Mouse (Mus musculus) intestine, embryonic 14.5 days (tissue): Measurements from ENCODE around the gene Tmem216. TPM values are rescaled to one million over a fixed set of nuclear protein-coding genes. Genes with fewer than 3 reads are reported as not detected.
A peak's percentile ranks its signal among the peaks of the same experiment; 100 is the strongest.

Source experiments
- ATAC-seq: fragments of 200-750 bp; cut with Nextera tagmentation; replicated peaks from 2 replicates; pipeline ENCODE4 v1.8.0; 2017; ENCODE audit warnings: low read depth, moderate number of reproducible peaks, moderate TSS enrichment, moderate library complexity; ENCODE audit not compliant: low FRiP score, low TSS enrichment
- DNase-seq: peaks from one replicate; pipeline ENCODE4 v3.0.0-alpha.2; 2018; ENCODE audit warnings: low spot score
- H3K27ac ChIP-seq: fragments of 300-500 bp; sonication (generic); 2 replicates; pipeline ENCODE4 v1.5.1; 2014; ENCODE audit warnings: low read depth, mild to moderate bottlenecking, control low read depth
- H3K27me3 ChIP-seq: fragments of 300-500 bp; sonication (generic); replicated peaks from 2 replicates; pipeline ENCODE4 v1.6.1; 2014; ENCODE audit warnings: low read length, control low read depth; ENCODE audit not compliant: control insufficient read depth, insufficient read depth
- H3K36me3 ChIP-seq: fragments of 300-500 bp; sonication (generic); 2 replicates; pipeline ENCODE4 v1.6.1; 2014; ENCODE audit warnings: low read length, control low read depth; ENCODE audit not compliant: control insufficient read depth, insufficient read depth
- H3K4me1 ChIP-seq: fragments of 300-500 bp; sonication (generic); replicated peaks from 2 replicates; pipeline ENCODE4 v1.6.1; 2014; ENCODE audit warnings: low read length, control low read depth, mixed read lengths; ENCODE audit not compliant: control insufficient read depth, insufficient read depth
- H3K4me2 ChIP-seq: fragments of 300-500 bp; sonication (generic); 2 replicates; pipeline ENCODE4 v1.6.1; 2014; ENCODE audit warnings: low read length
- H3K4me3 ChIP-seq: fragments of 300-500 bp; sonication (generic); 2 replicates; pipeline ENCODE4 v1.5.1; 2014; ENCODE audit warnings: low read depth, low read length, control low read depth, mixed read lengths
- H3K9ac ChIP-seq: fragments of 300-500 bp; sonication (generic); 2 replicates; pipeline ENCODE4 v1.6.1; 2014; ENCODE audit warnings: mild to moderate bottlenecking, low read length
- H3K9me3 ChIP-seq: fragments of 300-500 bp; sonication (generic); 2 replicates; pipeline ENCODE4 v1.6.1; 2016; ENCODE audit warnings: low read length, control low read depth; ENCODE audit not compliant: control insufficient read depth
- WGBS: fragments of 180-500 bp; shearing (Covaris S2); extraction: QIAGEN DNeasy Blood & Tissue Kit; methylation state at CpG from one replicate; pipeline ENCODE4 v1.1.7; 2014; 5-methylcytosine and 5-hydroxymethylcytosine counted together
- polyA plus RNA-seq: library from polyadenylated mRNA; unstranded; fragments of >200 nt; fragmentation: Nextera tagmentation; extraction: Ambion mirVana; gene quantifications from 2 replicates; pipeline ENCODE4 v1.2.1, GENCODE M21; 2014

Gene Tmem216
- polyA plus RNA-seq, 1 experiment from 2014 or later = 46.9 TPM

GRCm38 (mm10) chr19:10523483-10524080 is 32.5 kb downstream of the Tmem216 start:
- H3K4me3 ChIP-seq = peak overlapping the region; percentile 96; the same call in 1 of the 2 replicates
- no peak for ATAC-seq
- WGBS = 70% methylated on average over 5 of the region's 5 CpGs
- H3K27me3 ChIP-seq = no peaks in the 10 kb centered on the region
- H3K27ac ChIP-seq = no peak overlapping the region
- H3K9ac ChIP-seq = peak overlapping the region; percentile 97; the same call in 1 of the 2 replicates
- peak overlapping the region; percentile 83 for H3K4me2 ChIP-seq
- H3K36me3 ChIP-seq = peaks cover 19% of the 10 kb centered on the region
- H3K9me3 ChIP-seq = no peaks in the 10 kb centered on the region
- H3K4me1 ChIP-seq = peaks cover 20% of the 10 kb centered on the region
- DNase-seq = no peak

GRCm38 (mm10) chr19:10521926-10522325 is 34.1 kb downstream of the Tmem216 start:
- no peak overlapping the region for H3K27ac ChIP-seq
- no peak overlapping the region for H3K4me3 ChIP-seq
- peaks cover 16% of the 10 kb centered on the region for H3K4me1 ChIP-seq
- no peaks in the 10 kb centered on the region for H3K27me3 ChIP-seq
- H3K9me3 ChIP-seq = no peaks in the 10 kb centered on the region
- ATAC-seq (no peak), DNase-seq (no peak)
- no peak overlapping the region for H3K4me2 ChIP-seq
- H3K36me3 ChIP-seq = peaks cover 17% of the 10 kb centered on the region
- 84% methylated on average over 1 of the region's 1 CpGs for WGBS
- H3K9ac ChIP-seq = no peak overlapping the region

- no peak overlapping the region for H3K4me2 ChIP-seq
- H3K27ac ChIP-seq = no peak overlapping the region
- no peak overlapping the region for H3K9ac ChIP-seq
- no peak for ATAC-seq
- no peak overlapping the region for H3K4me3 ChIP-seq
- H3K9me3 ChIP-seq = no peaks in the 10 kb centered on the region
- H3K36me3 ChIP-seq = peaks cover 21% of the 10 kb centered on the region
- H3K4me1 ChIP-seq = peaks cover 6% of the 10 kb centered on the region
- H3K27me3 ChIP-seq = no peaks in the 10 kb centered on the region
- DNase-seq = no peak
- WGBS = 38% methylated on average over 1 of the region's 1 CpGs
Observed at GRCm38 (mm10) chr19:10520355-10520754, 35.7 kb downstream of the Tmem216 start.

GRCm38 (mm10) chr19:10510759-10511330 is 45.2 kb downstream of the Tmem216 start:
- no peak overlapping the region for H3K27ac ChIP-seq
- DNase-seq = no peak
- H3K4me1 ChIP-seq = no peaks in the 10 kb centered on the region
- 77% methylated on average over 6 of the region's 6 CpGs for WGBS
- no peaks in the 10 kb centered on the region for H3K9me3 ChIP-seq
- no peak overlapping the region for H3K4me2 ChIP-seq
- H3K4me3 ChIP-seq = no peak overlapping the region
- ATAC-seq = no peak
- H3K9ac ChIP-seq = no peak overlapping the region
- no peaks in the 10 kb centered on the region for H3K27me3 ChIP-seq
- H3K36me3 ChIP-seq = peaks cover 54% of the 10 kb centered on the region

- DNase-seq = peak; percentile 70
- H3K27me3 ChIP-seq = no peaks in the 10 kb centered on the region
- 8% methylated on average over 4 of the region's 4 CpGs for WGBS
- H3K36me3 ChIP-seq = peaks cover 54% of the 10 kb centered on the region
- 0 out of 2 replicates have a peak, but pooled peaks have one; percentile 71 for ATAC-seq
- H3K9ac ChIP-seq = no peak overlapping the region
- H3K4me3 ChIP-seq = no peak overlapping the region
- no peaks in the 10 kb centered on the region for H3K9me3 ChIP-seq
- H3K4me1 ChIP-seq = peaks cover 7% of the 10 kb centered on the region; the same call in 1 of the 2 replicates
- no peak overlapping the region for H3K27ac ChIP-seq
- no peak overlapping the region for H3K4me2 ChIP-seq
Observed at GRCm38 (mm10) chr19:10502571-10502970, 53.5 kb downstream of the Tmem216 start.

- peaks cover 49% of the 10 kb centered on the region for H3K36me3 ChIP-seq
- no peak overlapping the region for H3K27ac ChIP-seq
- H3K4me3 ChIP-seq = no peak overlapping the region
- peak; percentile 33; the same call in 1 of the 2 replicates for ATAC-seq
- 44% methylated on average over 8 of the region's 8 CpGs for WGBS
- DNase-seq = no peak
- no peak overlapping the region for H3K4me2 ChIP-seq
- H3K9ac ChIP-seq = no peak overlapping the region
- no peaks in the 10 kb centered on the region for H3K27me3 ChIP-seq
- no peaks in the 10 kb centered on the region for H3K9me3 ChIP-seq
- H3K4me1 ChIP-seq = peaks cover 7% of the 10 kb centered on the region; the same call in 1 of the 2 replicates
Observed at GRCm38 (mm10) chr19:10500581-10500980, 55.5 kb downstream of the Tmem216 start.

GRCm38 (mm10) chr19:10497512-10498160 is 58.4 kb downstream of the Tmem216 start:
- 60% methylated on average over 8 of the region's 8 CpGs for WGBS

GRCm38 (mm10) chr19:10496976-10497375 is 59.1 kb downstream of the Tmem216 start:
- DNase-seq (no peak), ATAC-seq (no peak)
- peaks cover 21% of the 10 kb centered on the region for H3K4me1 ChIP-seq
- no peaks in the 10 kb centered on the region for H3K27me3 ChIP-seq
- no peaks in the 10 kb centered on the region for H3K9me3 ChIP-seq
- WGBS = 67% methylated on average over 2 of the region's 2 CpGs
- no peak overlapping the region for H3K4me2 ChIP-seq
- no peak overlapping the region for H3K4me3 ChIP-seq
- peaks cover 23% of the 10 kb centered on the region for H3K36me3 ChIP-seq
- H3K9ac ChIP-seq = no peak overlapping the region
- no peak overlapping the region for H3K27ac ChIP-seq

More at GRCm38 (mm10) chr19:10497512-10498160, 58.4 kb downstream of the Tmem216 start:
- DNase-seq (no peak), ATAC-seq (no peak)
- H3K27ac ChIP-seq = no peak overlapping the region
- H3K4me2 ChIP-seq = no peak overlapping the region
- peaks cover 15% of the 10 kb centered on the region; the same call in 1 of the 2 replicates for H3K4me1 ChIP-seq
- H3K9me3 ChIP-seq = no peaks in the 10 kb centered on the region
- no peak overlapping the region for H3K9ac ChIP-seq
- peaks cover 28% of the 10 kb centered on the region for H3K36me3 ChIP-seq
- H3K4me3 ChIP-seq = no peak overlapping the region
- H3K27me3 ChIP-seq = no peaks in the 10 kb centered on the region
